Mouse (Mus musculus) lung, postnatal 0 days (tissue): ENCODE measurements around the gene Zc3h12b. TPM values are rescaled to one million over a fixed set of nuclear protein-coding genes. Genes with fewer than 3 reads are reported as not detected.
A peak's percentile ranks its signal among the peaks of the same experiment; 100 is the strongest.

Source experiments
- ATAC-seq: fragments of 200-750 bp; cut with Nextera tagmentation; 2 replicates; pipeline ENCODE4 v1.8.0; 2017; ENCODE audit warnings: moderate library complexity
- DNase-seq: peaks from one replicate; pipeline ENCODE4 v3.0.0-alpha.2; 2016; ENCODE audit warnings: low spot score
- H3K27ac ChIP-seq: fragments of 300-500 bp; sonication (generic); 2 replicates; pipeline ENCODE4 v1.5.1; 2014; ENCODE audit warnings: antibody characterized with exemption, mild to moderate bottlenecking, low read length, mixed read lengths
- H3K27me3 ChIP-seq: fragments of 300-500 bp; sonication (generic); replicated peaks from 2 replicates; pipeline ENCODE4 v1.6.1; 2014; ENCODE audit warnings: low read length, mixed read lengths; ENCODE audit not compliant: insufficient read depth
- H3K36me3 ChIP-seq: fragments of 300-500 bp; sonication (generic); 2 replicates; pipeline ENCODE4 v1.6.1; 2014; ENCODE audit warnings: low read length, mixed read lengths; ENCODE audit not compliant: insufficient read depth
- H3K4me1 ChIP-seq: fragments of 300-500 bp; sonication (generic); 2 replicates; pipeline ENCODE4 v1.6.1; 2014; ENCODE audit warnings: antibody characterized with exemption, low read depth, low read length, mixed read lengths; ENCODE audit not compliant: insufficient read depth
- H3K4me2 ChIP-seq: fragments of 300-500 bp; sonication (generic); replicated peaks from 2 replicates; pipeline ENCODE4 v1.6.1; 2014; ENCODE audit warnings: low read depth, mild to moderate bottlenecking, low read length, moderate library complexity, mixed read lengths
- H3K4me3 ChIP-seq: fragments of 300-500 bp; sonication (generic); 2 replicates; pipeline ENCODE4 v1.5.1; 2014; ENCODE audit warnings: low read depth, low read length
- H3K9ac ChIP-seq: fragments of 300-500 bp; sonication (generic); replicated peaks from 2 replicates; pipeline ENCODE4 v1.6.1; 2014; ENCODE audit warnings: low read depth, mild to moderate bottlenecking
- H3K9me3 ChIP-seq: fragments of 300-500 bp; sonication (generic); 2 replicates; pipeline ENCODE4 v1.6.1; 2016; ENCODE audit warnings: low read length, mixed read lengths
- CTCF ChIP-seq: IDR thresholded peaks from 2 replicates; pipeline ENCODE4 v1.5.1; 2016; ENCODE audit warnings: antibody characterized with exemption, mild to moderate bottlenecking
- EP300 ChIP-seq: IDR thresholded peaks from 2 replicates; pipeline ENCODE4 v1.6.1; 2016; ENCODE audit warnings: antibody characterized with exemption, mild to moderate bottlenecking, control low read depth
- WGBS: fragments of 180-500 bp; shearing (Covaris S2); extraction: QIAGEN DNeasy Blood & Tissue Kit; methylation state at CpG from one replicate; pipeline ENCODE4 v1.1.7; 2014; 5-methylcytosine and 5-hydroxymethylcytosine counted together
- polyA plus RNA-seq: library from polyadenylated mRNA; unstranded; fragments of >200 nt; fragmentation: Nextera tagmentation; extraction: Ambion mirVana; gene quantifications from 2 replicates; pipeline ENCODE4 v1.2.1, GENCODE M21; 2015

The Zc3h12b gene
- polyA plus RNA-seq, 1 experiment from 2014 or later, result 0.38 TPM

DNA sequence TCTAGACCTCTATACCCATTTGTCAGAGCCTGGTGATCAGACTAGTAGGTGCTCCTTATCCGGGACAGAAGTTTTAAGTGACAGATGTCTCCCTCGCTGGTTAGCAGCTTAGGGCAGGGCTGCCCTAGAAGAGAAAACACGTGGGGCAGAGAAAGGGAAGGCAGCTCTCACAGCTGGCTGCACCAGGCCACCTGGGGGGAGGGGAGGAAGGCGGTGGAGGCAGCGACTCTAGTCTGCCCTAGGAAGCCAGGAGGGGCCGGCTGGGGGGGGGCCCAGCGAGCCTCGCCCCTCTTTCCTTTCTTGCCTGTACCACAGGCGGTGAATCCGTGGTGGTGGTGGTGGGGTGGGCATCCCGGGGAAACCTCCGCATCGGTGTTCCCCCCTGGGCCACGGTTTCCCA, 141.3 kb downstream of the Zc3h12b start:
- H3K9ac ChIP-seq, result no peak overlapping the region
- no peak for TF ChIP-seq CTCF
- no peak for TF ChIP-seq EP300
- DNase-seq, result no peak
- H3K36me3 ChIP-seq, result no peaks in the 10 kb centered on the region
- H3K4me3 ChIP-seq, result no peak overlapping the region
- WGBS, result 70% methylated on average over 8 of the region's 14 CpGs
- H3K27ac ChIP-seq, result no peak overlapping the region
- H3K4me2 ChIP-seq, result no peak overlapping the region
- H3K9me3 ChIP-seq, result no peaks in the 10 kb centered on the region
- H3K27me3 ChIP-seq, result no peaks in the 10 kb centered on the region
- H3K4me1 ChIP-seq, result no peaks in the 10 kb centered on the region
- ATAC-seq, result no peak

DNA sequence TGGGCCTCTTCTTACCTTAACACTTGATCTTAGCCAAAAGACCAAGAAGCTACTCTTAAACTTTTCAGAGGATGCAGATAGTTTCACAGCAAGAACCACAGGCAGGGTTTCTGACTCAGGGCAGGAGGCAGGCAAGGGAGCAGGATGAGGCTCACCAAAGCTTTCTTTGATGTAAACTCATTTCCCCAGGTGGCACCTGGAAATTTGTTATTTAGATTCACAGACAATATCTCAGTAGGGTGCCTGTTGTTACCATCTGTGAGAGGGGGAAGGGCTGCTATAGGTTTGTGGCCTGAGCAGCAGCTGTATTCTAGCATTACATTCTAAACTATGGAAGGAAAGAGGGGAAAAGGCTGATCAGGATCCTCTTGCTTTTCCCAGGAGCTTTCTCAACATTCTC, 169.6 kb downstream of the Zc3h12b start:
- Histone ChIP-seq H3K36me3 (no peaks in the 10 kb centered on the region), H3K4me1 (no peaks in the 10 kb centered on the region), H3K9ac (no peak overlapping the region), H3K9me3 (no peaks in the 10 kb centered on the region), H3K4me3 (no peak overlapping the region), H3K27ac (no peak overlapping the region), H3K27me3 (no peaks in the 10 kb centered on the region), H3K4me2 (no peak overlapping the region)
- DNase-seq, result no peak
- no peak for TF ChIP-seq EP300
- TF ChIP-seq CTCF, result no peak
- ATAC-seq, result no peak

GRCm38 (mm10) chrX:95902716-95903115, 191.2 kb downstream of the Zc3h12b start:
- WGBS, result 67% methylated on average over 3 of the region's 3 CpGs
- no peak for TF ChIP-seq EP300
- no peak for TF ChIP-seq CTCF
- ATAC-seq (no peak), DNase-seq (no peak)
- H3K27ac ChIP-seq, result no peak overlapping the region
- H3K4me2 ChIP-seq, result no peak overlapping the region
- no peaks in the 10 kb centered on the region for H3K27me3 ChIP-seq
- no peak overlapping the region for H3K4me3 ChIP-seq
- no peak overlapping the region for H3K9ac ChIP-seq
- H3K4me1 ChIP-seq, result no peaks in the 10 kb centered on the region
- no peaks in the 10 kb centered on the region for H3K36me3 ChIP-seq
- no peaks in the 10 kb centered on the region for H3K9me3 ChIP-seq

DNA sequence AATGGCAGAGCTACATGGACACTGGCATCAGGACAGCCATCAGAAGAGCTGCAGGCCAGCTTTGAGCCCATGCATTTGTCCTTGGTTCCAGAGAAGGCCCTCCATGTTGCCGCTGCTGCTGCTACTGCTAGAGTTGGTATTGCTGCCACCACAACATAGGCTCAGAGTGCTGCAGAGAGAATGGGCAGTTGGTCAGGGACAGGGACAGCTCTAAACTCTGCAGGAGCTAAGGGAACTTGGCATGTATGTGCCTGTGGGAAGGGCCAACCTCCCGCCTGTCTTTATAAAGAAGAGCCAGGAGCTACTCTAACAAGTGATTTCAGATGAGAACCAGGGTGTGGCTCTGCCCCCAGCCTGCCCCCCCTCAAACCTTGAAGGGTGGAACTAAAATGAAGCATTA, 224.0 kb downstream of the Zc3h12b start:
- no peak overlapping the region for H3K4me3 ChIP-seq
- H3K36me3 ChIP-seq, result no peaks in the 10 kb centered on the region
- H3K4me2 ChIP-seq, result no peak overlapping the region
- no peak for ATAC-seq
- DNase-seq, result no peak
- 88% methylated on average over 2 of the region's 2 CpGs for WGBS
- no peaks in the 10 kb centered on the region for H3K27me3 ChIP-seq
- H3K4me1 ChIP-seq, result no peaks in the 10 kb centered on the region
- H3K9me3 ChIP-seq, result no peaks in the 10 kb centered on the region
- no peak overlapping the region for H3K9ac ChIP-seq
- H3K27ac ChIP-seq, result no peak overlapping the region
- no peak for TF ChIP-seq EP300
- no peak for TF ChIP-seq CTCF

GRCm38 (mm10) chrX:95945496-95945895, 234.0 kb downstream of the Zc3h12b start:
- WGBS, result 93% methylated on average over 2 of the region's 2 CpGs
- DNase-seq (no peak), ATAC-seq (no peak)
- H3K4me1 ChIP-seq, result no peaks in the 10 kb centered on the region
- H3K9ac ChIP-seq, result no peak overlapping the region
- no peaks in the 10 kb centered on the region for H3K36me3 ChIP-seq
- H3K4me2 ChIP-seq, result no peak overlapping the region
- TF ChIP-seq CTCF (no peak), EP300 (no peak)
- no peak overlapping the region for H3K4me3 ChIP-seq
- H3K9me3 ChIP-seq, result no peaks in the 10 kb centered on the region
- no peaks in the 10 kb centered on the region for H3K27me3 ChIP-seq
- H3K27ac ChIP-seq, result no peak overlapping the region

DNA sequence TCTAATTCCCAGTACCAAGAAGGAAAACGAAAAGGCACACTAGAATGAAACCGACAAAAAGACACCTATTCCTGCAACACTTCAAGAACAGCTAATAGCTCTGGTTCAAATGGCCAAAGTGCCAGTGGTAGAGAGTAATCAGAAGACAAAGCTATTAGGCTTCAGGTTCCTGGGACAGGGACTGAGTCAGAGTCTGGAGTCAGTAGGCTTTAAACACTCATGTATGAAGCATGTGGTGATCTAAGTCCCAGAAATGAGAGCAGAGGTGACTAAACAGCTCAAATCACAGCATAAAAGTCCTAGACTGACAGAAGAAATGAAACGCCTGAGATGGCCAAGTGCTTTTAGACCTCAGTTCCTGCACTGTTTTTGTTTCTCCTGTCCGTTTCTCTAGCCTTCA, 236.7 kb downstream of the Zc3h12b start:
- no peaks in the 10 kb centered on the region for H3K4me1 ChIP-seq
- TF ChIP-seq EP300, result no peak
- TF ChIP-seq CTCF, result no peak
- H3K4me2 ChIP-seq, result no peak overlapping the region
- H3K27ac ChIP-seq, result no peak overlapping the region
- no peaks in the 10 kb centered on the region for H3K36me3 ChIP-seq
- no peak overlapping the region for H3K9ac ChIP-seq
- WGBS, result 82% methylated on average over 4 of the region's 4 CpGs
- no peak for ATAC-seq
- no peak overlapping the region for H3K4me3 ChIP-seq
- H3K9me3 ChIP-seq, result no peaks in the 10 kb centered on the region
- H3K27me3 ChIP-seq, result no peaks in the 10 kb centered on the region
- no peak for DNase-seq

DNA sequence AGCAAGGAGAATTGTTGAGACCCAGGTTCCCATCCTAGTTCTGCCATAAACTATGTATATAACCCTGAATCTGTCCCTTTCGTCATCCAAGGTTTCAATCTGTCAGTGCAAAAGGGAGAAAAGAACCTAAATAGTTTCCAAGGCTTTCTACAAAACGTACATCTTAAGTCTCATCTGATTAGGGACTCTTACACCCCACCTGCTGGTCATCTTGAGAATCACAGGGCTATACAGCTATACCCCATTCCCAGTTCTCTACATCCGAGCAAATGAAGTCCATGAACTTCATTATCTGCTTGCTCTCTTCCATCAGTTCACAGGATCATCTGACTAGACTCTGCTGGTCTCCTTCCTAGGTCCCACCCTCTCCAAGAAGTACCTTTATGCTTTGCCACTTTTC, 239.3 kb downstream of the Zc3h12b start:
- no peak overlapping the region for H3K27ac ChIP-seq
- ATAC-seq (no peak), DNase-seq (peak; percentile 12)
- H3K27me3 ChIP-seq, result no peaks in the 10 kb centered on the region
- no peak overlapping the region for H3K4me2 ChIP-seq
- H3K4me3 ChIP-seq, result no peak overlapping the region
- 32% methylated on average over 3 of the region's 3 CpGs for WGBS
- no peak overlapping the region for H3K9ac ChIP-seq
- no peaks in the 10 kb centered on the region for H3K4me1 ChIP-seq
- no peaks in the 10 kb centered on the region for H3K9me3 ChIP-seq
- TF ChIP-seq EP300 (no peak), CTCF (peak; percentile 68)
- no peaks in the 10 kb centered on the region for H3K36me3 ChIP-seq
